Comparison of ENCODE assay signal across 8 mouse cellular contexts in the genomic region with DNA sequence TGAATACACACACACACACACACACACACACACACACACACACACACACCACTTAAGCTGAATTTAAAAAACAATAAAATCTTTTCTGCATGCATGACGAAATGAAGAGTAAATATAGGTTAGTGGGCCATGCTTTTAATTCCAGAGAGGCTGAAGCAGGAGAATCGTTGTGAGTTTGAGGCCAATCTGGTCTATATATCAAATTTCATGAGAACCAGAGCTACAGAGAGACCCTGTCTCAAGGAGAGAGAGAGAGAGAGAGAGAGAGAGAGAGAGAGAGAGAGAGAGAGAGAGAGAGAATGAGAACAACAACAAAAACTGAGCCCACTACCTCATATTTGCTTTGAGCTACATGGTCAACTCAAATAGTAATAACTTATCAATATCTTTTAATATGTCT. TPM values are rescaled to one million over a fixed set of nuclear protein-coding genes. Genes with fewer than 3 reads are reported as not detected.
A peak's percentile ranks its signal among the peaks of the same experiment; 100 is the strongest.
DNase-seq lines count a peak whose midpoint lies in the region; ATAC-seq lines count a peak whose summit lies in the region.

Gene Phf21a, plus strand, starts transcription at position 301 of the 400 bp plus-strand sequence.

- DNase-seq in lung, postnatal 10 days = no peak
- no peak for DNase-seq in embryonic facial prominence, embryonic 11.5 days (ENCODE audit: low spot score)
- no peak for DNase-seq in left cerebral cortex, postnatal 36 days (ENCODE audit: low spot score in 2 of 2)
- DNase-seq in urinary bladder, adult 18-20 months (ENCODE audit: low spot score in 2 of 2) = no peak
- no peak for DNase-seq in ovary, postnatal 36 days (ENCODE audit: low spot score)

- 65% methylated on average over 2 of the region's 2 CpGs for WGBS in lung, embryonic 16.5 days
- 65% methylated on average over 2 of the region's 2 CpGs for WGBS in embryonic facial prominence, embryonic 11.5 days
- WGBS in heart, embryonic 14.5 days = 57% methylated on average over 2 of the region's 2 CpGs
- 72% methylated on average over 2 of the region's 2 CpGs for WGBS in stomach, embryonic 15.5 days

- no peaks in the 10 kb centered on the region for H3K4me1 ChIP-seq in lung, embryonic 16.5 days (replicated peaks; ENCODE audit: control insufficient read depth, insufficient read depth, low read length)
- H3K4me1 ChIP-seq in embryonic facial prominence, embryonic 11.5 days (ENCODE audit: control insufficient read depth, insufficient read depth, low read length) = no peaks in the 10 kb centered on the region
- no peaks in the 10 kb centered on the region for H3K4me1 ChIP-seq in heart, embryonic 14.5 days (ENCODE audit: control insufficient read depth in 2 of 2, insufficient read depth in 2 of 2, low read length in 2 of 2)
- no peaks in the 10 kb centered on the region for H3K4me1 ChIP-seq in stomach, embryonic 15.5 days

- no peak within 1 kb of the TSS for H3K9ac ChIP-seq in lung, embryonic 16.5 days (ENCODE audit: low read length)
- H3K9ac ChIP-seq in embryonic facial prominence, embryonic 11.5 days (replicated peaks; ENCODE audit: low read length) = no peak within 1 kb of the TSS
- H3K9ac ChIP-seq in heart, embryonic 14.5 days (ENCODE audit: low read length) = no peak within 1 kb of the TSS
- H3K9ac ChIP-seq in stomach, embryonic 15.5 days = no peak within 1 kb of the TSS

- H3K9me3 ChIP-seq in lung, embryonic 16.5 days (ENCODE audit: control insufficient read depth, low read length) = no peaks in the 10 kb centered on the region
- H3K9me3 ChIP-seq in embryonic facial prominence, embryonic 11.5 days (replicated peaks; ENCODE audit: control insufficient read depth, low read length) = no peaks in the 10 kb centered on the region
- no peaks in the 10 kb centered on the region for H3K9me3 ChIP-seq in heart, embryonic 14.5 days (ENCODE audit: control insufficient read depth, low read length)
- no peaks in the 10 kb centered on the region for H3K9me3 ChIP-seq in stomach, embryonic 15.5 days

- no peak for ATAC-seq in lung, embryonic 16.5 days (ENCODE audit: low read depth)
- ATAC-seq in embryonic facial prominence, embryonic 11.5 days (replicated peaks; ENCODE audit: insufficient number of reproducible peaks, low FRiP score, low TSS enrichment, low read depth) = no peak
- ATAC-seq in heart, embryonic 14.5 days (ENCODE audit: insufficient number of reproducible peaks, insufficient read depth, low FRiP score, low read depth) = no peak
- ATAC-seq in stomach, embryonic 15.5 days (ENCODE audit: insufficient read depth, low FRiP score, low read depth) = no peak

- H3K4me2 ChIP-seq in lung, embryonic 16.5 days (ENCODE audit: low read depth, low read length) = no peak within 1 kb of the TSS
- no peak within 1 kb of the TSS for H3K4me2 ChIP-seq in embryonic facial prominence, embryonic 11.5 days (ENCODE audit: low read depth, low read length)
- no peak within 1 kb of the TSS for H3K4me2 ChIP-seq in heart, embryonic 14.5 days (ENCODE audit: low read length)
- no peak within 1 kb of the TSS for H3K4me2 ChIP-seq in stomach, embryonic 15.5 days

- no peaks in the 10 kb centered on the region for H3K36me3 ChIP-seq in lung, embryonic 16.5 days (ENCODE audit: control insufficient read depth, insufficient read depth, low read length)
- H3K36me3 ChIP-seq in embryonic facial prominence, embryonic 11.5 days (replicated peaks; ENCODE audit: control insufficient read depth, insufficient read depth, low read depth, low read length) = no peaks in the 10 kb centered on the region
- no peaks in the 10 kb centered on the region for H3K36me3 ChIP-seq in heart, embryonic 14.5 days (ENCODE audit: control insufficient read depth, insufficient read depth, low read length)
- H3K36me3 ChIP-seq in stomach, embryonic 15.5 days = no peaks in the 10 kb centered on the region

- no peak within 1 kb of the TSS for H3K4me3 ChIP-seq in lung, embryonic 16.5 days (ENCODE audit: low read length)
- H3K4me3 ChIP-seq in embryonic facial prominence, embryonic 11.5 days (ENCODE audit: low read depth, low read length) = no peak within 1 kb of the TSS
- no peak within 1 kb of the TSS for H3K4me3 ChIP-seq in heart, embryonic 14.5 days (ENCODE audit: control insufficient read depth in 1 of 2, insufficient read depth in 1 of 2, low read depth in 1 of 2, low read length in 2 of 2)
- no peak within 1 kb of the TSS for H3K4me3 ChIP-seq in stomach, embryonic 15.5 days (replicated peaks)

- H3K27me3 ChIP-seq in lung, embryonic 16.5 days (ENCODE audit: control insufficient read depth, insufficient read depth, low read depth, low read length) = no peaks in the 10 kb centered on the region
- H3K27me3 ChIP-seq in embryonic facial prominence, embryonic 11.5 days (ENCODE audit: control insufficient read depth, insufficient read depth, low read length) = no peaks in the 10 kb centered on the region
- no peaks in the 10 kb centered on the region for H3K27me3 ChIP-seq in heart, embryonic 14.5 days (ENCODE audit: control insufficient read depth, insufficient read depth, low read length)
- no peaks in the 10 kb centered on the region for H3K27me3 ChIP-seq in stomach, embryonic 15.5 days (replicated peaks)

- intact Hi-C loops in left cerebral cortex, postnatal 36 days (cut with DNase I) = no loop called here

- H3K27ac ChIP-seq in lung, embryonic 16.5 days (ENCODE audit: low read length) = peak within 1 kb of the TSS; percentile 52
- no peak within 1 kb of the TSS for H3K27ac ChIP-seq in embryonic facial prominence, embryonic 11.5 days (replicated peaks; ENCODE audit: low read depth, low read length)
- no peak within 1 kb of the TSS for H3K27ac ChIP-seq in heart, embryonic 14.5 days (replicated peaks in 1 of 2; ENCODE audit: control insufficient read depth in 1 of 2, insufficient read depth in 1 of 2, low read depth in 2 of 2, low read length in 2 of 2)
- no peak within 1 kb of the TSS for H3K27ac ChIP-seq in stomach, embryonic 15.5 days

RNA-seq across cellular contexts. Expression of gene Phf21a, which starts in this region (rescaled TPM):
- polyA plus RNA-seq in lung, embryonic 16.5 days (2015; fragmentation: Nextera tagmentation; extraction: Ambion mirVana) = 25.5 and 31.4 TPM in 2 replicates
- 35.8 and 41.8 TPM in 2 replicates for polyA plus RNA-seq in embryonic facial prominence, embryonic 11.5 days (2014; fragmentation: Nextera tagmentation; extraction: Ambion mirVana)
- 17.7 and 20.2 TPM in 2 replicates for polyA plus RNA-seq in heart, embryonic 14.5 days (2014; fragmentation: Nextera tagmentation; extraction: Ambion mirVana)
- total RNA-seq in left cerebral cortex, postnatal 36 days (2021) = 100 to 1,000 TPM in 1 of 2 experiments, 10 to 100 TPM in 1; 97.1 to 126 TPM
- polyA plus RNA-seq in stomach, embryonic 15.5 days (2015; fragmentation: Nextera tagmentation; extraction: Ambion mirVana) = 18.8 and 28.2 TPM in 2 replicates
